Mouse (Mus musculus) liver, embryonic 12.5 days (tissue): ENCODE measurements around the gene Clec2d. TPM values are rescaled to one million over a fixed set of nuclear protein-coding genes. Genes with fewer than 3 reads are reported as not detected.
"Not testable (repeated sequence)": the region's sequence is repeated elsewhere in the genome, so short reads cannot be mapped to it uniquely, and the experiment has no call there.

ENCODE experiments used
- ATAC-seq: fragments of 200-750 bp; cut with Nextera tagmentation; 2 replicates; pipeline ENCODE4 v1.8.0; 2017; ENCODE audit warnings: moderate number of reproducible peaks, mild to moderate bottlenecking, moderate library complexity
- H3K27ac ChIP-seq: fragments of 300-500 bp; sonication (generic); 2 replicates; pipeline ENCODE4 v1.5.1; 2016; ENCODE audit warnings: mild to moderate bottlenecking
- H3K27me3 ChIP-seq: fragments of 300-500 bp; sonication (generic); replicated peaks from 2 replicates; pipeline ENCODE4 v1.6.1; 2016; ENCODE audit warnings: mild to moderate bottlenecking, moderate library complexity
- H3K36me3 ChIP-seq: fragments of 300-500 bp; sonication (generic); 2 replicates; pipeline ENCODE4 v1.6.1; 2016; ENCODE audit warnings: mild to moderate bottlenecking, moderate library complexity
- H3K4me1 ChIP-seq: fragments of 300-500 bp; sonication (generic); 2 replicates; pipeline ENCODE4 v1.6.1; 2016
- H3K4me2 ChIP-seq: fragments of 300-500 bp; sonication (generic); 2 replicates; pipeline ENCODE4 v1.6.1; 2016; ENCODE audit warnings: mild to moderate bottlenecking, moderate library complexity
- H3K4me3 ChIP-seq: fragments of 300-500 bp; sonication (generic); 2 replicates; pipeline ENCODE4 v1.5.1; 2016; ENCODE audit warnings: mild to moderate bottlenecking, moderate library complexity
- H3K9ac ChIP-seq: fragments of 300-500 bp; sonication (generic); 2 replicates; pipeline ENCODE4 v1.6.1; 2016; ENCODE audit warnings: mild to moderate bottlenecking, moderate library complexity
- H3K9me3 ChIP-seq: fragments of 300-500 bp; sonication (generic); replicated peaks from 2 replicates; pipeline ENCODE4 v1.6.1; 2016; ENCODE audit warnings: mild to moderate bottlenecking, moderate library complexity
- WGBS: fragments of 180-500 bp; shearing (Covaris S2); methylation state at CpG from one replicate; pipeline ENCODE4 v1.1.7; 2016; ENCODE audit not compliant: insufficient replicate concordance; 5-methylcytosine and 5-hydroxymethylcytosine counted together
- polyA plus RNA-seq: library from polyadenylated mRNA; unstranded; fragments of >200 nt; fragmentation: Nextera tagmentation; extraction: Ambion mirVana; gene quantifications from 2 replicates; pipeline ENCODE4 v1.2.1, GENCODE M21; 2016

Clec2d gene
- polyA plus RNA-seq, 1 experiment from 2014 or later: not detected

GRCm38 (mm10) chr6:129176621-129177020 lies 3.8 kb upstream of the Clec2d start:
- H3K4me3 ChIP-seq: no peak overlapping the region
- no peak overlapping the region for H3K4me2 ChIP-seq
- ATAC-seq: no peak
- 67% methylated on average over 1 of the region's 1 CpGs for WGBS
- H3K36me3 ChIP-seq: no peaks in the 10 kb centered on the region
- no peak overlapping the region for H3K27ac ChIP-seq
- H3K9ac ChIP-seq: no peak overlapping the region
- H3K4me1 ChIP-seq: peaks cover 1% of the 10 kb centered on the region; the same call in 1 of the 2 replicates
- H3K9me3 ChIP-seq: no peaks in the 10 kb centered on the region
- no peaks in the 10 kb centered on the region for H3K27me3 ChIP-seq

- Histone ChIP-seq H3K27ac (no peak overlapping the region), H3K4me3 (no peak overlapping the region), H3K9me3 (no peaks in the 10 kb centered on the region), H3K27me3 (no peaks in the 10 kb centered on the region), H3K4me2 (no peak overlapping the region), H3K36me3 (peaks cover 11% of the 10 kb centered on the region), H3K9ac (no peak overlapping the region), H3K4me1 (peaks cover 8% of the 10 kb centered on the region; the same call in 1 of the 2 replicates)
- 79% methylated on average over 2 of the region's 2 CpGs for WGBS
- ATAC-seq: no peak
These were observed 1.1 kb upstream of the Clec2d start for GRCm38 (mm10) chr6:129179281-129179680.

GRCm38 (mm10) chr6:129179831-129180230 lies 584 bp upstream of the Clec2d start:
- ATAC-seq, H3K9me3 ChIP-seq, H3K9ac ChIP-seq, H3K4me2 ChIP-seq, H3K27me3 ChIP-seq, H3K4me3 ChIP-seq, H3K27ac ChIP-seq, H3K4me1 ChIP-seq: not testable (repeated sequence)
- H3K36me3 ChIP-seq: peaks cover 17% of the 10 kb centered on the region
- 36% methylated on average over 1 of the region's 1 CpGs for WGBS

GRCm38 (mm10) chr6:129181249-129181648 lies 834 bp downstream of the Clec2d start:
- peak overlapping the region; percentile 85 for H3K27ac ChIP-seq
- H3K9ac ChIP-seq: peak overlapping the region; percentile 68
- ATAC-seq: no peak
- 0% methylated on average over 1 of the region's 1 CpGs for WGBS
- H3K9me3 ChIP-seq: no peaks in the 10 kb centered on the region
- H3K4me3 ChIP-seq: peak overlapping the region; percentile 61
- H3K36me3 ChIP-seq: peaks cover 31% of the 10 kb centered on the region
- peaks cover 8% of the 10 kb centered on the region; the same call in 1 of the 2 replicates for H3K4me1 ChIP-seq
- H3K27me3 ChIP-seq: no peaks in the 10 kb centered on the region
- H3K4me2 ChIP-seq: peak overlapping the region; percentile 70

GRCm38 (mm10) chr6:129181683-129182082 lies 1.3 kb downstream of the Clec2d start:
- H3K9ac ChIP-seq: peak overlapping the region; percentile 56
- peak overlapping the region; percentile 59 for H3K4me2 ChIP-seq
- peak overlapping the region; percentile 41; the same call in 1 of the 2 replicates for H3K27ac ChIP-seq
- no peaks in the 10 kb centered on the region for H3K9me3 ChIP-seq
- no peaks in the 10 kb centered on the region for H3K27me3 ChIP-seq
- ATAC-seq: no peak
- H3K4me1 ChIP-seq: peaks cover 8% of the 10 kb centered on the region; the same call in 1 of the 2 replicates
- H3K4me3 ChIP-seq: peak overlapping the region; percentile 50
- H3K36me3 ChIP-seq: peaks cover 35% of the 10 kb centered on the region

- WGBS: 63% methylated on average over 1 of the region's 1 CpGs
- H3K27ac ChIP-seq: no peak overlapping the region
- H3K4me1 ChIP-seq: peaks cover 8% of the 10 kb centered on the region; the same call in 1 of the 2 replicates
- peaks cover 38% of the 10 kb centered on the region for H3K36me3 ChIP-seq
- H3K4me3 ChIP-seq: peak overlapping the region; percentile 1; the same call in 1 of the 2 replicates
- H3K9ac ChIP-seq: no peak overlapping the region
- H3K4me2 ChIP-seq: peak overlapping the region; percentile 32
- ATAC-seq: no peak
- no peaks in the 10 kb centered on the region for H3K9me3 ChIP-seq
- no peaks in the 10 kb centered on the region for H3K27me3 ChIP-seq
These were observed 2.1 kb downstream of the Clec2d start for GRCm38 (mm10) chr6:129182518-129182917.

- not testable (repeated sequence) for H3K4me2 ChIP-seq, H3K9ac ChIP-seq, H3K4me3 ChIP-seq, H3K27me3 ChIP-seq, H3K9me3 ChIP-seq, H3K27ac ChIP-seq, H3K4me1 ChIP-seq, ATAC-seq
- 73% methylated on average over 4 of the region's 4 CpGs for WGBS
- peaks cover 38% of the 10 kb centered on the region for H3K36me3 ChIP-seq
These were observed 3.6 kb downstream of the Clec2d start for GRCm38 (mm10) chr6:129184001-129184400.

- Histone ChIP-seq H3K27ac (no peak overlapping the region), H3K36me3 (peaks cover 38% of the 10 kb centered on the region)
These were observed 4.4 kb downstream of the Clec2d start for GRCm38 (mm10) chr6:129184788-129185187.

GRCm38 (mm10) chr6:129186022-129186421 lies 5.6 kb downstream of the Clec2d start:
- Histone ChIP-seq H3K4me2 (no peak overlapping the region), H3K9me3 (no peaks in the 10 kb centered on the region), H3K4me1 (peaks cover 8% of the 10 kb centered on the region; the same call in 1 of the 2 replicates), H3K36me3 (peaks cover 38% of the 10 kb centered on the region), H3K27me3 (no peaks in the 10 kb centered on the region), H3K9ac (no peak overlapping the region), H3K27ac (no peak overlapping the region), H3K4me3 (no peak overlapping the region)
- 68% methylated on average over 4 of the region's 4 CpGs for WGBS
- ATAC-seq: no peak

More at GRCm38 (mm10) chr6:129184788-129185187, 4.4 kb downstream of the Clec2d start:
- WGBS: 75% methylated on average over 5 of the region's 5 CpGs
- Histone ChIP-seq H3K4me3 (no peak overlapping the region), H3K4me1 (peaks cover 8% of the 10 kb centered on the region; the same call in 1 of the 2 replicates), H3K9ac (no peak overlapping the region), H3K4me2 (no peak overlapping the region), H3K27me3 (no peaks in the 10 kb centered on the region), H3K9me3 (no peaks in the 10 kb centered on the region)
- no peak for ATAC-seq

GRCm38 (mm10) chr6:129186457-129187199 lies 6.2 kb downstream of the Clec2d start:
- Histone ChIP-seq H3K27me3 (no peaks in the 10 kb centered on the region), H3K9ac (no peak overlapping the region), H3K9me3 (no peaks in the 10 kb centered on the region), H3K4me3 (no peak overlapping the region), H3K36me3 (peaks cover 38% of the 10 kb centered on the region), H3K27ac (no peak overlapping the region), H3K4me2 (no peak overlapping the region), H3K4me1 (peaks cover 6% of the 10 kb centered on the region; the same call in 1 of the 2 replicates)
- ATAC-seq: no peak
- WGBS: 81% methylated on average over 5 of the region's 5 CpGs

- Histone ChIP-seq H3K9me3 (no peaks in the 10 kb centered on the region), H3K4me2 (no peak overlapping the region), H3K27ac (no peak overlapping the region), H3K36me3 (peaks cover 38% of the 10 kb centered on the region), H3K27me3 (no peaks in the 10 kb centered on the region), H3K4me3 (no peak overlapping the region), H3K4me1 (0 out of 2 replicates have a peak, but pooled peaks cover 4% of the 10 kb centered on the region), H3K9ac (no peak overlapping the region)
- ATAC-seq: no peak
These were observed 6.8 kb downstream of the Clec2d start for GRCm38 (mm10) chr6:129187200-129187651.

GRCm38 (mm10) chr6:129187816-129188215 lies 7.4 kb downstream of the Clec2d start:
- not testable (repeated sequence) for H3K4me1 ChIP-seq, H3K9me3 ChIP-seq, H3K4me2 ChIP-seq, H3K4me3 ChIP-seq, H3K27ac ChIP-seq, ATAC-seq, H3K9ac ChIP-seq, H3K27me3 ChIP-seq
- H3K36me3 ChIP-seq: peaks cover 38% of the 10 kb centered on the region
- WGBS: 82% methylated on average over 3 of the region's 3 CpGs
